Comparison of ENCODE assay signal across 9 mouse cellular contexts in genomic region chr5:35981976-35982375, GRCm38 (mm10).
A peak's percentile ranks its signal among the peaks of the same experiment; 100 is the strongest.
DNase-seq lines count a peak whose midpoint lies in the region; ATAC-seq and TF ChIP-seq lines count a peak whose summit lies in the region.
"Had no signal": no experiment of that assay in that cellular context is flagged by ENCODE, and none has a peak within 500 bp of the region (broad histone marks: within the 10 kb centered on the region; RNA-seq: fewer than 3 reads in every experiment).

No protein-coding gene starts in this region.

- H3K4me2 ChIP-seq in embryonic facial prominence, embryonic 15.5 days (replicated peaks), result no peak overlapping the region
- no peak overlapping the region for H3K4me2 ChIP-seq in midbrain, embryonic 11.5 days
- H3K4me2 ChIP-seq: lung, embryonic 15.5 days had no signal

- TF ChIP-seq POLR2A in small intestine, adult 2 months (IDR thresholded peaks at IDR 0.05; ENCODE audit: low read depth, low read length), result no peak

- H3K9ac ChIP-seq in embryonic facial prominence, embryonic 15.5 days, result no peak overlapping the region
- no peak overlapping the region for H3K9ac ChIP-seq in midbrain, embryonic 11.5 days (ENCODE audit: low read length)
- H3K9ac ChIP-seq: lung, embryonic 15.5 days had no signal

- 38% methylated on average over 4 of the region's 4 CpGs for whole genome bisulfite sequencing in embryonic facial prominence, embryonic 15.5 days
- WGBS in midbrain, embryonic 11.5 days, result 39% methylated on average over 4 of the region's 4 CpGs
- 46% methylated on average over 4 of the region's 4 CpGs for WGBS in small intestine, adult 2 months

- ATAC-seq in G1E (ENCODE audit: extremely low read depth, insufficient number of reproducible peaks, low FRiP score, poor library complexity, severe bottlenecking), result no peak
- ATAC-seq in embryonic facial prominence, embryonic 15.5 days (ENCODE audit: insufficient number of reproducible peaks, low FRiP score, low TSS enrichment, low read depth), result no peak
- ATAC-seq in hematopoietic stem cell, adult 5-6 weeks (replicated peaks in 1 of 2; ENCODE audit: insufficient read depth in 1 of 2, low FRiP score in 2 of 2, low TSS enrichment in 1 of 2, low read depth in 1 of 2, poor library complexity in 2 of 2, severe bottlenecking in 2 of 2), result peak; percentile 81 to 84
- ATAC-seq in midbrain, embryonic 11.5 days (ENCODE audit: low FRiP score), result no peak
- ATAC-seq in activated CD4-positive, CD25-positive, alpha-beta regulatory T cell, adult 4 months, result no peak

- H3K36me3 ChIP-seq in G1E (replicated peaks), result no peaks in the 10 kb centered on the region
- H3K36me3 ChIP-seq in embryonic facial prominence, embryonic 15.5 days, result peaks cover 47% of the 10 kb centered on the region
- peaks cover 5% of the 10 kb centered on the region; the same call in 1 of the 2 replicates for H3K36me3 ChIP-seq in midbrain, embryonic 11.5 days (ENCODE audit: control insufficient read depth, insufficient read depth, low read length)
- H3K36me3 ChIP-seq in small intestine, adult 2 months (ENCODE audit: control insufficient read depth, insufficient read depth, low read length), result no peaks in the 10 kb centered on the region

- peak overlapping the region; percentile 56; the same call in 1 of the 2 replicates for H3K27ac ChIP-seq in embryonic facial prominence, embryonic 15.5 days (replicated peaks)
- H3K27ac ChIP-seq in midbrain, embryonic 11.5 days (ENCODE audit: low read depth, low read length), result no peak overlapping the region
- no peak overlapping the region for H3K27ac ChIP-seq in small intestine, adult 2 months (ENCODE audit: insufficient read depth, low read depth, low read length)
- H3K27ac ChIP-seq: lung, embryonic 15.5 days had no signal

- TF ChIP-seq CTCF in G1E (IDR thresholded peaks at IDR 0.05; ENCODE audit: low read depth, low read length), result peak; percentile 49
- peak; percentile 81; the same call in 1 of the 2 replicates for TF ChIP-seq CTCF in small intestine, adult 2 months (IDR thresholded peaks at IDR 0.05; ENCODE audit: extremely low read depth, insufficient read length, insufficient replicate concordance, low read depth, low read length)

- H3K4me1 ChIP-seq in G1E (ENCODE audit: insufficient read depth, low read depth, low read length), result no peaks in the 10 kb centered on the region
- peaks cover 23% of the 10 kb centered on the region for H3K4me1 ChIP-seq in embryonic facial prominence, embryonic 15.5 days
- no peaks in the 10 kb centered on the region for H3K4me1 ChIP-seq in midbrain, embryonic 11.5 days (ENCODE audit: control insufficient read depth, insufficient read depth, low read length)
- 0 out of 2 replicates have a peak, but pooled peaks cover 1% of the 10 kb centered on the region for H3K4me1 ChIP-seq in small intestine, adult 2 months (ENCODE audit: control insufficient read depth, insufficient read depth, insufficient read length, low read length)
- H3K4me1 ChIP-seq: lung, embryonic 15.5 days had no signal

- H3K27me3 ChIP-seq in G1E (ENCODE audit: insufficient read depth, low read length), result no peaks in the 10 kb centered on the region
- no peaks in the 10 kb centered on the region for H3K27me3 ChIP-seq in embryonic facial prominence, embryonic 15.5 days
- no peaks in the 10 kb centered on the region for H3K27me3 ChIP-seq in midbrain, embryonic 11.5 days (ENCODE audit: control insufficient read depth, insufficient read depth, low read length)
- no peaks in the 10 kb centered on the region for H3K27me3 ChIP-seq in small intestine, adult 2 months (ENCODE audit: control insufficient read depth, insufficient read depth, low read length)
- H3K27me3 ChIP-seq: lung, embryonic 15.5 days had no signal

- DNase-seq in G1E (ENCODE audit: low spot score), result peak; percentile 21
- DNase-seq in adrenal gland, postnatal 4 days (ENCODE audit: low spot score in 2 of 2), result peak; percentile 58 to 62
- DNase-seq in left cerebral cortex, adult 18-20 months (ENCODE audit: low spot score in 2 of 2), result peak; percentile 85 to 93
- peak; percentile 98 for DNase-seq in midbrain, embryonic 11.5 days (ENCODE audit: low spot score, missing footprints)

- H3K9me3 ChIP-seq in G1E (replicated peaks), result no peaks in the 10 kb centered on the region
- H3K9me3 ChIP-seq in embryonic facial prominence, embryonic 15.5 days (replicated peaks), result no peaks in the 10 kb centered on the region
- no peaks in the 10 kb centered on the region for H3K9me3 ChIP-seq in midbrain, embryonic 11.5 days (ENCODE audit: control insufficient read depth, low read length)
- H3K9me3 ChIP-seq: lung, embryonic 15.5 days had no signal

- H3K4me3 ChIP-seq in G1E (ENCODE audit: low read depth, low read length), result no peak overlapping the region
- H3K4me3 ChIP-seq in embryonic facial prominence, embryonic 15.5 days (replicated peaks), result no peak overlapping the region
- no peak overlapping the region for H3K4me3 ChIP-seq in midbrain, embryonic 11.5 days (ENCODE audit: low read depth, low read length)
- no peak overlapping the region for H3K4me3 ChIP-seq in small intestine, adult 2 months (ENCODE audit: low read depth, low read length)
- H3K4me3 ChIP-seq: lung, embryonic 15.5 days had no signal

Comparison
In these comparisons a context has a peak if more than half of its experiments do, and no peak if none do; other contexts are left out.
1. ATAC-seq: peak in hematopoietic stem cell, adult 5-6 weeks (2 of 2); none in G1E (single experiment), embryonic facial prominence, embryonic 15.5 days (single experiment), midbrain, embryonic 11.5 days (single experiment) and activated CD4-positive, CD25-positive, alpha-beta regulatory T cell, adult 4 months (single experiment).
2. DNase-seq: peak in every context shown above with its lines; median percentile 98 in midbrain, embryonic 11.5 days; 89 in left cerebral cortex, adult 18-20 months; 60 in adrenal gland, postnatal 4 days; 21 in G1E.